ENCODE assay signal across 8 mouse cellular contexts in the genomic region with DNA sequence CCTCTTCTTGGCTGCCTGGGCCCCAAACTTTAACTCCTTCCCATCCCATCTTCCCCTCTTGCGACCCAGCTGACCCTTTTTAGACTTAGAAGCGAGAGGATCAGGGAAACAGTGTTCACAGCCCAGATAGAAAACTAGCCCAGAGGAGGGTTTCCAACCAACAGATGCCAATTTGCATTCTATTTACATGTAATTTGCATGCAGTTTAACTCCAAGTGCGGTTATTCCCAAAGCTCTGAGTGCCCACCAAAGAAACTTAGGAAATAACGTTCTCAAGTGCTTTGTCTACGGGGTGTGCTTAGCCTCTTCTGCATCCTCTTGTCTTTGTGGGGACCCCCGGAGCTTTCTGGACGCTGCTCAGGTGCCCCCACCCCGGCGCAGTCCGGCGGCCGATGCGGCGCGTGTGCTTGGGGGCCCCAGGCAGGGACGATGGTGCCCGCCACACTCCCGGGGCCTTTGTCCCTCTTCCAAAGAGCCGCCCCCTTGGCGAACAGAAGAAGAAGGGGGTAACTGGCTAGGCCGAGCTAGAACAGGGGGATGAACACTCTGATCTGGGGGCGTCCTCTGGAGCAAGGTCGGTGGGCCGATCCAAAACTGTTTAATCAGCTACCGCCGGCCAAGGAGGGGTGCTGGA. TPM values are rescaled to one million over a fixed set of nuclear protein-coding genes. Genes with fewer than 3 reads are reported as not detected.
A peak's percentile ranks its signal among the peaks of the same experiment; 100 is the strongest.
DNase-seq lines count a peak whose midpoint lies in the region; ATAC-seq and TF ChIP-seq lines count a peak whose summit lies in the region.

No protein-coding gene starts in this region.

- peak overlapping the region; percentile 64 for H3K4me3 ChIP-seq in layer of hippocampus, adult 2 months
- peak overlapping the region; percentile 53 for H3K4me3 ChIP-seq in forebrain, embryonic 12.5 days (replicated peaks)
- peak overlapping the region; percentile 58 for H3K4me3 ChIP-seq in intestine, postnatal 0 days (ENCODE audit: low read depth, low read length)
- peak overlapping the region; percentile 54 for H3K4me3 ChIP-seq in neural tube, embryonic 15.5 days (replicated peaks)

- H3K27me3 ChIP-seq in forebrain, embryonic 12.5 days, result 0 out of 2 replicates have a peak, but pooled peaks cover 6% of the 10 kb centered on the region
- H3K27me3 ChIP-seq in intestine, postnatal 0 days (replicated peaks; ENCODE audit: control insufficient read depth, insufficient read depth, low read length), result 0 out of 2 replicates have a peak, but pooled peaks cover 10% of the 10 kb centered on the region
- no peaks in the 10 kb centered on the region; the same call in 1 of the 2 replicates for H3K27me3 ChIP-seq in neural tube, embryonic 15.5 days (replicated peaks)

- H3K27ac ChIP-seq in layer of hippocampus, adult 2 months, result peak overlapping the region; percentile 95
- peak overlapping the region; percentile 90 for H3K27ac ChIP-seq in forebrain, embryonic 12.5 days
- no peak overlapping the region for H3K27ac ChIP-seq in intestine, postnatal 0 days (ENCODE audit: low read depth, low read length)
- H3K27ac ChIP-seq in neural tube, embryonic 15.5 days (replicated peaks), result peak overlapping the region; percentile 71; the same call in 1 of the 2 replicates

- TF ChIP-seq CTCF in layer of hippocampus, adult 2 months (conservative IDR thresholded peaks at IDR 0.05), result no peak
- no peak for TF ChIP-seq CTCF in intestine, postnatal 0 days (IDR thresholded peaks at IDR 0.05; ENCODE audit: low read depth)

- no peak for DNase-seq in layer of hippocampus, adult 2 months (ENCODE audit: low spot score in 2 of 2)
- DNase-seq in layer of hippocampus, adult 8-10 months (ENCODE audit: low spot score in 2 of 2), result no peak
- peak; percentile 59 for DNase-seq in brain, adult 2 months (ENCODE audit: low read depth, low spot score)
- DNase-seq in thymus, postnatal 0 days (ENCODE audit: low spot score), result no peak
- DNase-seq in layer of hippocampus, adult 9-11 months, result no peak

- peaks cover 58% of the 10 kb centered on the region for H3K4me1 ChIP-seq in forebrain, embryonic 12.5 days
- H3K4me1 ChIP-seq in intestine, postnatal 0 days (replicated peaks; ENCODE audit: control insufficient read depth, insufficient read depth, low read length), result no peaks in the 10 kb centered on the region
- peaks cover 62% of the 10 kb centered on the region for H3K4me1 ChIP-seq in neural tube, embryonic 15.5 days

- peak overlapping the region; percentile 77 for H3K9ac ChIP-seq in forebrain, embryonic 12.5 days
- H3K9ac ChIP-seq in intestine, postnatal 0 days (ENCODE audit: low read depth, low read length), result peak overlapping the region; percentile 40
- H3K9ac ChIP-seq in neural tube, embryonic 15.5 days (replicated peaks), result peak overlapping the region; percentile 47

- no peaks in the 10 kb centered on the region for H3K36me3 ChIP-seq in forebrain, embryonic 12.5 days (replicated peaks)
- H3K36me3 ChIP-seq in intestine, postnatal 0 days (ENCODE audit: control insufficient read depth, insufficient read depth), result no peaks in the 10 kb centered on the region
- no peaks in the 10 kb centered on the region for H3K36me3 ChIP-seq in neural tube, embryonic 15.5 days

- peak overlapping the region; percentile 72 for H3K4me2 ChIP-seq in forebrain, embryonic 12.5 days
- peak overlapping the region; percentile 85 for H3K4me2 ChIP-seq in intestine, postnatal 0 days (replicated peaks; ENCODE audit: low read depth)
- peak overlapping the region; percentile 69 for H3K4me2 ChIP-seq in neural tube, embryonic 15.5 days

- peak; percentile 12 for ATAC-seq in forebrain, embryonic 12.5 days (ENCODE audit: low FRiP score)
- ATAC-seq in intestine, postnatal 0 days, result no peak
- ATAC-seq in neural tube, embryonic 15.5 days (ENCODE audit: low FRiP score), result no peak

- WGBS in forebrain, embryonic 12.5 days, result 0% methylated on average over 26 of the region's 26 CpGs
- WGBS in intestine, postnatal 0 days, result 10% methylated on average over 26 of the region's 26 CpGs
- 1% methylated on average over 26 of the region's 26 CpGs for WGBS in neural tube, embryonic 15.5 days

- no peaks in the 10 kb centered on the region for H3K9me3 ChIP-seq in forebrain, embryonic 12.5 days
- H3K9me3 ChIP-seq in intestine, postnatal 0 days (ENCODE audit: control insufficient read depth), result no peaks in the 10 kb centered on the region
- no peaks in the 10 kb centered on the region for H3K9me3 ChIP-seq in neural tube, embryonic 15.5 days (replicated peaks)

RNA-seq across cellular contexts. Expression of gene Gprc5b, which starts 1.3 kb away (rescaled TPM):
- 100 to 1,000 TPM; 124 to 134 TPM for total RNA-seq in layer of hippocampus, adult 2 months (2021)
- total RNA-seq in layer of hippocampus, adult 8-10 months (2022), result 100 to 1,000 TPM; 150 to 157 (median 154) TPM
- polyA plus RNA-seq in forebrain, embryonic 12.5 days (2016; fragmentation: Nextera tagmentation; extraction: Ambion mirVana), result 11.8 and 15.1 TPM in 2 replicates
- polyA plus RNA-seq in intestine, postnatal 0 days (2015; fragmentation: Nextera tagmentation; extraction: Ambion mirVana), result 0.66 and 1.5 TPM in 2 replicates
- polyA plus RNA-seq in neural tube, embryonic 15.5 days (2015; fragmentation: Nextera tagmentation; extraction: Ambion mirVana), result 5.2 and 6.6 TPM in 2 replicates
- polyA plus RNA-seq in thymus, postnatal 0 days (2015; fragmentation: Nextera tagmentation; extraction: Ambion mirVana), result 0.55 and 0.57 TPM in 2 replicates
